Mouse (Mus musculus) heart, embryonic 14.5 days (tissue): ENCODE data around the gene Il10. TPM values are rescaled to one million over a fixed set of nuclear protein-coding genes. Genes with fewer than 3 reads are reported as not detected.

Source experiments
- ATAC-seq: fragments of 200-750 bp; cut with Nextera tagmentation; 2 replicates; pipeline ENCODE4 v1.8.0; 2017; ENCODE audit warnings: low read depth, moderate TSS enrichment; ENCODE audit not compliant: insufficient number of reproducible peaks, insufficient read depth, low FRiP score
- H3K27ac ChIP-seq, 2 experiments: fragments of 200-500 bp in 1 of 2; fragments of 300-500 bp in 1 of 2; sonication (generic) in 1 of 2; replicated peaks in 1 of 2; 2 replicates each; pipeline ENCODE4 v1.5.1; 2012 to 2014; ENCODE audit warnings: low read depth in 2 of 2, low read length in 2 of 2, control low read depth in 1 of 2, mild to moderate bottlenecking in 1 of 2, mixed read lengths in 1 of 2; ENCODE audit not compliant: control insufficient read depth in 1 of 2, insufficient read depth in 1 of 2
- H3K27me3 ChIP-seq: fragments of 300-500 bp; sonication (generic); 2 replicates; pipeline ENCODE4 v1.6.1; 2014; ENCODE audit warnings: mild to moderate bottlenecking, low read length, control low read depth; ENCODE audit not compliant: control insufficient read depth, insufficient read depth
- H3K36me3 ChIP-seq: fragments of 300-500 bp; sonication (generic); 2 replicates; pipeline ENCODE4 v1.6.1; 2014; ENCODE audit warnings: mild to moderate bottlenecking, control low read depth, low read length, mixed read lengths; ENCODE audit not compliant: control insufficient read depth, insufficient read depth
- H3K4me1 ChIP-seq, 2 experiments: fragments of 200-500 bp in 1 of 2; fragments of 300-500 bp in 1 of 2; sonication (generic) in 1 of 2; 2 replicates each; pipeline ENCODE4 v1.6.1; 2012 to 2014; ENCODE audit warnings: low read length in 2 of 2, control low read depth in 1 of 2, mixed read lengths in 1 of 2; ENCODE audit not compliant: control insufficient read depth in 2 of 2, insufficient read depth in 2 of 2
- H3K4me2 ChIP-seq: fragments of 300-500 bp; sonication (generic); 2 replicates; pipeline ENCODE4 v1.6.1; 2014; ENCODE audit warnings: mild to moderate bottlenecking, low read length
- H3K4me3 ChIP-seq, 2 experiments: fragments of 200-500 bp in 1 of 2; fragments of 300-500 bp in 1 of 2; sonication (generic) in 1 of 2; 2 replicates each; pipeline ENCODE4 v1.5.1; 2012 to 2014; ENCODE audit warnings: low read length in 2 of 2, mild to moderate bottlenecking in 2 of 2, control low read depth in 1 of 2, low read depth in 1 of 2, moderate library complexity in 1 of 2; ENCODE audit not compliant: control insufficient read depth in 1 of 2, insufficient read depth in 1 of 2
- H3K9ac ChIP-seq: fragments of 300-500 bp; sonication (generic); 2 replicates; pipeline ENCODE4 v1.6.1; 2014; ENCODE audit warnings: mild to moderate bottlenecking, low read length
- H3K9me3 ChIP-seq: fragments of 300-500 bp; sonication (generic); 2 replicates; pipeline ENCODE4 v1.6.1; 2016; ENCODE audit warnings: low read length, control low read depth; ENCODE audit not compliant: control insufficient read depth
- WGBS: fragments of 180-500 bp; shearing (Covaris S2); extraction: QIAGEN DNeasy Blood & Tissue Kit; methylation state at CpG from one replicate; pipeline ENCODE4 v1.1.7; 2014; 5-methylcytosine and 5-hydroxymethylcytosine counted together
- polyA plus RNA-seq: library from polyadenylated mRNA; unstranded; fragments of >200 nt; fragmentation: Nextera tagmentation; extraction: Ambion mirVana; gene quantifications from 2 replicates; pipeline ENCODE4 v1.2.1, GENCODE M21; 2014

Il10 gene
- polyA plus RNA-seq, 1 experiment from 2014 or later, result not detected

- 50% methylated on average over 1 of the region's 1 CpGs for WGBS
- ATAC-seq, result no peak
These were observed 24.1 kb upstream of the Il10 start for GRCm38 (mm10) chr1:130995515-130995914.

GRCm38 (mm10) chr1:130996356-130996755 is 23.3 kb upstream of the Il10 start:
- Histone ChIP-seq H3K4me3 (no peak overlapping the region), H3K4me2 (no peak overlapping the region), H3K9me3 (no peaks in the 10 kb centered on the region), H3K27me3 (no peaks in the 10 kb centered on the region), H3K4me1 (no peaks in the 10 kb centered on the region), H3K27ac (no peak overlapping the region), H3K9ac (no peak overlapping the region), H3K36me3 (no peaks in the 10 kb centered on the region)
- ATAC-seq, result no peak
- 85% methylated on average over 10 of the region's 10 CpGs for WGBS

More at GRCm38 (mm10) chr1:130995515-130995914, 24.1 kb upstream of the Il10 start:
- Histone ChIP-seq H3K27ac (no peak overlapping the region), H3K4me3 (no peak overlapping the region), H3K4me2 (no peak overlapping the region), H3K27me3 (no peaks in the 10 kb centered on the region), H3K36me3 (no peaks in the 10 kb centered on the region), H3K9ac (no peak overlapping the region), H3K4me1 (no peaks in the 10 kb centered on the region), H3K9me3 (no peaks in the 10 kb centered on the region)

- H3K27me3 ChIP-seq, result no peaks in the 10 kb centered on the region
- no peak for ATAC-seq
- no peaks in the 10 kb centered on the region for H3K9me3 ChIP-seq
- H3K4me1 ChIP-seq, result no peaks in the 10 kb centered on the region
- H3K4me3 ChIP-seq, result no peak overlapping the region
- H3K4me2 ChIP-seq, result no peak overlapping the region
- no peak overlapping the region for H3K27ac ChIP-seq
- no peaks in the 10 kb centered on the region for H3K36me3 ChIP-seq
- H3K9ac ChIP-seq, result no peak overlapping the region
- 84% methylated on average over 4 of the region's 4 CpGs for WGBS
These were observed 22.2 kb upstream of the Il10 start for GRCm38 (mm10) chr1:130997441-130997840.

GRCm38 (mm10) chr1:130998321-130998720 is 21.3 kb upstream of the Il10 start:
- no peak overlapping the region for H3K4me3 ChIP-seq
- no peak overlapping the region for H3K27ac ChIP-seq
- no peaks in the 10 kb centered on the region for H3K36me3 ChIP-seq
- H3K9me3 ChIP-seq, result no peaks in the 10 kb centered on the region
- H3K4me2 ChIP-seq, result no peak overlapping the region
- no peak for ATAC-seq
- peaks cover 0 to under 1% of the 10 kb centered on the region in 2 experiments; a peak in 1 of 4 replicates for H3K4me1 ChIP-seq
- no peak overlapping the region for H3K9ac ChIP-seq
- WGBS, result 81% methylated on average over 10 of the region's 10 CpGs
- H3K27me3 ChIP-seq, result no peaks in the 10 kb centered on the region

DNA sequence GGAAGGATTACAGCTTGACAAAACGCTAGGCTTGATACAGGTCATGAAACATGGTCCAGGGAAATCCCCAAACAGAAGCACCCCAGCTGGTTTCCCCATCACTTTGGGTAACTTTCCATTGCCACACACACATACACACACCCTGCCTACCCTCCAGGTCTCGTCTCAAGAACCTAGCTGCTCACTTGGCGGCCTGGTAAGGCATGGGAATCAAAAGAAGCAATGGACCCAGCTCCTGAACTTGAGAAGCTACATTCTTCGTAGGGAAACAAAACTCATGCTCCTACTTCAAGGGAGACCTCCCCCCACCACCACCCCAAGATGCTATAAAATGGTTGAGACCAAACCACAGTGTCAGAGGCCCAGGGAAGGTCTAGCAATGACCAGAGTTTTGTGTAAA is 19.9 kb upstream of the Il10 start:
- no peak for ATAC-seq
- Histone ChIP-seq H3K9me3 (no peaks in the 10 kb centered on the region), H3K4me2 (no peak overlapping the region), H3K4me3 (no peak overlapping the region), H3K4me1 (peaks cover 0 to 4% of the 10 kb centered on the region in 2 experiments; a peak in 1 of 4 replicates), H3K36me3 (no peaks in the 10 kb centered on the region), H3K27ac (no peak overlapping the region), H3K27me3 (no peaks in the 10 kb centered on the region), H3K9ac (no peak overlapping the region)
- WGBS, result 76% methylated on average over 4 of the region's 4 CpGs

DNA sequence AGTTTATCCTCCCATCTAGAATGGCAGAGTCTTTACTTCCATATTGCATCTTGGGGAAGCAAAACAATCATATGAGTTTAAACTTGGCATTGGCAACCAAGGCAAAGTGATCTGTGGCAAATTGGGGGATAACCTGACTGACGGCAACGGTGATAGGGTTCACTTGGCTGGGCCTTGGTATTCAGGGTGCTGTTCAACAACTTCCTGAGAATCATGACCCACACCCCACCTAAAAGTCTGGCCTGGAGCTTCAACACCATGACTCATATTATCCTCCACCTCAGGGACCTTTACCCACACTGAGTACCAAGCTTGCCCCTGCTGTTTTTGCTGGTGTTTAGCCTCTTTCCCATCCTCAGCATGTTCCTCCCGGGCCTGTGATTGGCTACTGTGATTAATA is 19.3 kb upstream of the Il10 start:
- no peak overlapping the region for H3K4me2 ChIP-seq
- H3K9ac ChIP-seq, result no peak overlapping the region
- H3K4me3 ChIP-seq, result no peak overlapping the region
- no peak overlapping the region for H3K27ac ChIP-seq
- ATAC-seq, result no peak
- no peaks in the 10 kb centered on the region for H3K36me3 ChIP-seq
- WGBS, result 86% methylated on average over 3 of the region's 3 CpGs
- no peaks in the 10 kb centered on the region for H3K27me3 ChIP-seq
- no peaks in the 10 kb centered on the region for H3K9me3 ChIP-seq
- peaks cover 0 to 4% of the 10 kb centered on the region in 2 experiments; a peak in 1 of 4 replicates for H3K4me1 ChIP-seq

GRCm38 (mm10) chr1:131002561-131002960 is 17.1 kb upstream of the Il10 start:
- 93% methylated on average over 2 of the region's 2 CpGs for WGBS
- no peak overlapping the region for H3K27ac ChIP-seq
- no peak for ATAC-seq
- H3K4me3 ChIP-seq, result no peak overlapping the region
- H3K9me3 ChIP-seq, result 0 out of 2 replicates have a peak, but pooled peaks cover 3% of the 10 kb centered on the region
- H3K4me1 ChIP-seq, result peaks cover 0 to 4% of the 10 kb centered on the region in 2 experiments; a peak in 1 of 4 replicates
- no peaks in the 10 kb centered on the region for H3K36me3 ChIP-seq
- H3K9ac ChIP-seq, result no peak overlapping the region
- no peaks in the 10 kb centered on the region for H3K27me3 ChIP-seq
- no peak overlapping the region for H3K4me2 ChIP-seq
